Mouse (Mus musculus): ENCODE measurements around the gene C3.

- no peak for TF ChIP-seq CTCF (IDR thresholded peaks at IDR 0.05; ENCODE audit: extremely low read depth, insufficient read depth, insufficient read length, insufficient replicate concordance)
- TF ChIP-seq POLR2A (IDR thresholded peaks at IDR 0.05; ENCODE audit: low read depth, low read length) = no peak
Measured at GRCm38 (mm10) chr17:57274686-57275085, 46.8 kb upstream of the C3 start.
